Mouse (Mus musculus): ENCODE results near the gene Zfp978.
"Not testable (repeated sequence)": the region's sequence is repeated elsewhere in the genome, so short reads cannot be mapped to it uniquely, and the experiment has no call there.

Gene Zfp978

DNA sequence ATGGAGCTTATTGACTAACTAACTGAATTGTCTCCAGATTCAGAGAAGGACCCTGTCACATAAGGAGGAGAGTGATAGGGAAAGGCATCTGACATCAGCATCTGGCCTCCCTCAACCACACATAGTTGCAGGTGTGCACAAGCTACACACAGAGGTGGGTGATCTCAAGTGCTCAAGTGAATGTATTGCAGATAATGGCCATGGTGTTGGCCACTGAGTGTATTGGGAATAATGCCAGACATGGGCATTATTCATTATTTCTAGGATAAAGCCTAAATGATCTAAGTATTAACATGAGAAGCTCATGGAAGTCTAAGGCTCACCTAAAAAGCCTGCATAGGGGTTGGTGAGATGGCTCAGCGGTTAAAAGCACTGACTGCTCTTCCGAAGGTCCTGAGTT, 10.6 kb upstream of the Zfp978 start:
- not testable (repeated sequence) for DNase-seq (ENCODE audit: low spot score in 2 of 2)

GRCm38 (mm10) chr4:147351376-147351980, 9.6 kb upstream of the Zfp978 start:
- not testable (repeated sequence) for DNase-seq (ENCODE audit: low spot score in 2 of 2)

- DNase-seq (ENCODE audit: low spot score in 2 of 2) = not testable (repeated sequence)
Measured at GRCm38 (mm10) chr4:147353626-147354025, 7.5 kb upstream of the Zfp978 start.

GRCm38 (mm10) chr4:147356042-147356441, 5.1 kb upstream of the Zfp978 start:
- not testable (repeated sequence) for DNase-seq (ENCODE audit: low spot score in 2 of 2)

GRCm38 (mm10) chr4:147357195-147357594, 3.9 kb upstream of the Zfp978 start:
- DNase-seq (ENCODE audit: low spot score in 2 of 2) = not testable (repeated sequence)

- not testable (repeated sequence) for DNase-seq (ENCODE audit: low spot score in 2 of 2)
Measured at GRCm38 (mm10) chr4:147361872-147362271, 769 bp downstream of the Zfp978 start.

- not testable (repeated sequence) for DNase-seq (ENCODE audit: low spot score in 2 of 2)
Measured at GRCm38 (mm10) chr4:147369564-147369963, 8.5 kb downstream of the Zfp978 start.

DNA sequence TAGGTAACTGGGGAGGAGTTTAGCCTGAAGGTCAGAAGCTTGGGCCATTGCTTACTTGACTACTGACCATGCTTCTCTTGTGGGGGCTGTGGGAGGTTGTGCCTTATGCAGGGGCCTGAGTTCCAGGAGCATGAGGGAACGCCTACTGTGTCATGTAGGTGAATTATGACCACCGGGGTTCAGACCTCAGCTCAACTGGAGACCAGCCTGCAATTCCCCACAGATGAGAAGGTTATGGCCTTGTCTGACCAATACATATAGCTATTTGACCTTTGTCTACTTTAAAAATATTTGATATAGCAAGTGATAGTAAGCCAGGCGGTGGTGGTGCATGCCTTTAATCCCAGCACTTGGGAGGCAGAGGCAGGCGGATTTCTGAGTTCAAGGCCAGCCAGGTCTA, 22.1 kb downstream of the Zfp978 start:
- not testable (repeated sequence) for DNase-seq (ENCODE audit: low spot score in 2 of 2)

- not testable (repeated sequence) for DNase-seq (ENCODE audit: low spot score in 2 of 2)
Measured at GRCm38 (mm10) chr4:147397201-147397600, 36.1 kb downstream of the Zfp978 start.

DNA sequence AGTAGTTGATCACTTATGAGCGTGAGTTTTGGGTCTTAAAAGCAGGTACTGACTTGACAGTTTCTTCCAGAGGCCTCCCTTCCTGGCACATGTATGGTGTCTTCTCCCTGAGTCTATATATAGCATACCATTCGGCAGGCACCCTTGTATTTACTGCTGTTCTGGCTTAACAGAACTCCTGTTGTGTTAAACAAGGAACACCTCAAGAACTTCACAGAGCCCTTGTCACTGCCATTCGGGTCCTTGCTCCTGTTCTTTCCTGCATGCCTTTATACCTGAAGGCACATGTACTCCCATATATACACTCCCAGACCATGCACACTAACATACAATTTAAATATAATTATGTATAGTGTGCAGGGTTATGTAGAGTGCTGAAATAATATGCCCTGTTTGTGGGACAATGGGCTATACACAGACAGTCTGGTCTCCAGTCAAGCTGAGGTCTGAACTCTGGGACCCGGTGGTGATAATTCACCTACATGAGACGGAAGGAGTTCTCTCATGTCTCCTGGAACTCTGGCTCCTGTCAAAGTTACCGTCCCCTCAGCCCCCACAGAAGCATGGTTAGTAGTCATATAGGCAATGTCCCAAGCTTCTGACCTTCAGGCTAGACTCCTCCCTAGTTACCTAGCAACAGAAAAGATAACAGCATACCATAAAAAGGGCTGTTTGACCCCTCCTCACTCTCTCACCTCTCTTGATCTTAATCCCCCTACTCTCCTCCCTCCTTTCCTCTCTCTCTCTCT, 37.0 kb downstream of the Zfp978 start:
- not testable (repeated sequence) for DNase-seq (ENCODE audit: low spot score in 2 of 2)

GRCm38 (mm10) chr4:147398741-147399140, 37.6 kb downstream of the Zfp978 start:
- not testable (repeated sequence) for DNase-seq (ENCODE audit: low spot score in 2 of 2)

- DNase-seq (ENCODE audit: low spot score in 2 of 2) = not testable (repeated sequence)
Measured at GRCm38 (mm10) chr4:147399505-147399904, 38.4 kb downstream of the Zfp978 start.

DNA sequence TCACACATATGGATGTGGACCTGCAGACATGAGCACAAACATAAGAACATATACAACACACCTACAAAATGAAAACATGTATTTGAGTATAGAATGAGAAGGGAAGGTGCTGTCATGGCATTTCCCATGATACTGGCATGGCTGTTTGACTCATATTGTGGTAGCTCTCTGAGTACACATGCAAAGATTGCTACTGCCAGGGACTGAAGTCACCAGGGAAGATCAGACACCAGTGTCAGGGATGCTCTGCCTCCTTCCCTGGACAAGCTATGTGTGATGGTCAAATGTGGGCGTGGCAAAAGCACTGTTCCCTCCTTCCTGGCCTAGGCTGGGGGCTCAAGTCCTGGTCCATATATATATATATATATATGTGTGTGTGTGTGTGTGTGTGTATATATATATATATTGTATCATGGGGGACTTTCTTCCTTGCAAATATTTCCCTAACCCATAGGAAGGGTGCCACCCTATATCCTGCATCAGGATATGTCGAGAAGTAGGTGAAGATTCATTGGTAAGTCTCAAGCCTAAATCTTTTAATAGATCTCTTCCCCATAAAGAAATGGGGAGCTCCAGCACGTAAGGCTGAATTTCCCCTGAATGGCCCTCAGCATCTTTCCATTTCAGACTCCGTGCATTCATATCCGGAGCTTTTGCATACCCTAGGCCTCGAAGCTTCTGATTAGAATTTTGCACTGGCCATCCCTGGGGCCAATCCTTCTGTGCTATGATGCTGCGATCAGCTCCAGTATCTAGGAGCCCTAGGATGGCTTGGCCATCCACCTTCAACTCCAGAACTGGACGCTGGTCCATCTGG, 39.1 kb downstream of the Zfp978 start:
- not testable (repeated sequence) for DNase-seq (ENCODE audit: low spot score in 2 of 2)

- not testable (repeated sequence) for DNase-seq (ENCODE audit: low spot score in 2 of 2)
Measured at GRCm38 (mm10) chr4:147400848-147401715, 40.0 kb downstream of the Zfp978 start.

DNA sequence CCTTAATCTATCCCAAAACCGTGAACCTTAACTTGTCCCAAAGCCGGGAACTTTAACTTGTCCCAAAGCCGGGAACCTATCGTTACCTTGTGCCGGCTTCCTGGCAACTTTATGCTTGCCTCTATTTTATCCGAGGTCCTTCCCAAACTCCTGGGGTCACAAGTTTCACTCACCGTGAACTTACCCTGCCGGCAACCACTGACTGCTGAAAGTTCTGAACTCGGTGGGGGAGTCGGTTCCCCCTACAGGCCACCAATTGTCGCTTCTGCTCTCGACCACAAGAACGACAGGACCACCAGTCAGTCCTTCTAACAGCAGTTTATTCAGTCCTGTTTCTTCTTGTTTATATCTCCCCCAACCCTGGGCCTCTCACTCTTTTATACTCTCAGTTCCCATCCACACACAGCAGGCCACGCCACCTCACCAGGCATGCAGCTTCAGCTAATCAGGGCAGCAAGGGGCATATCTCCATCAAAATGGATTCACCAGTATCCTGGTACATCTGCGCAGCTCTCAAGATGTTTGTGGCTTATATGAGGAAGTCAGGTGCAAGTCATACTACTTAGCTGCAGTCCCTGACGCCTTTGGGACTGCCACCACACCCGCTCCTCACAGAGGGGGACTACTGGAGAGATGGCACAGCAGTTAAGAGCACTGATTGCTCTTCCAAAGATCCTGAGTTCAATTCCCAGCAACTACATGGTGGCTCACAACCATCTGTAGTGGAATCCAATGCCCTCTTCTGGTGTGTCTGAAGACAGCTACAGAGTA, 40.8 kb downstream of the Zfp978 start:
- not testable (repeated sequence) for DNase-seq (ENCODE audit: low spot score in 2 of 2)

- not testable (repeated sequence) for DNase-seq (ENCODE audit: low spot score in 2 of 2)
Measured at GRCm38 (mm10) chr4:147402507-147402890, 41.4 kb downstream of the Zfp978 start.

DNA sequence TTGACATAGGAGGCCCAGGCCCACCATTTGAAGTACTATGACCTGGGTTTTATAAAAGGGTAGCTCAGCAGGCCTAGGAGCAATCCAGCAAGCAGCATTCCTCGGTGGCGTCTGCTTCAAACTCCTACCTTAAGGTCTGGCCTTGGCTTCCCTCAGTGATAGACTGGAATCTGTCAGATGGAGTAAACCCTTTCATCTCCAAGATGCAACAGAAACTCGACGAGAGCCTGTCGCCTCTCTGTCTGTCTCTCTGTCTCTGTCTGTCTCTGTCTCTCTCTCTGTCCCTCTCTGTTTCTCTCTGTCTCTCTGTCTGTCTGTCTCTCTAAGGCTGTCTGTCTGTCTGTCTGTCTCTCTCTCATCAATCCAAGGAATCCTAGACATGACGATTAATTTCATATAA, 42.4 kb downstream of the Zfp978 start:
- not testable (repeated sequence) for DNase-seq (ENCODE audit: low spot score in 2 of 2)

DNA sequence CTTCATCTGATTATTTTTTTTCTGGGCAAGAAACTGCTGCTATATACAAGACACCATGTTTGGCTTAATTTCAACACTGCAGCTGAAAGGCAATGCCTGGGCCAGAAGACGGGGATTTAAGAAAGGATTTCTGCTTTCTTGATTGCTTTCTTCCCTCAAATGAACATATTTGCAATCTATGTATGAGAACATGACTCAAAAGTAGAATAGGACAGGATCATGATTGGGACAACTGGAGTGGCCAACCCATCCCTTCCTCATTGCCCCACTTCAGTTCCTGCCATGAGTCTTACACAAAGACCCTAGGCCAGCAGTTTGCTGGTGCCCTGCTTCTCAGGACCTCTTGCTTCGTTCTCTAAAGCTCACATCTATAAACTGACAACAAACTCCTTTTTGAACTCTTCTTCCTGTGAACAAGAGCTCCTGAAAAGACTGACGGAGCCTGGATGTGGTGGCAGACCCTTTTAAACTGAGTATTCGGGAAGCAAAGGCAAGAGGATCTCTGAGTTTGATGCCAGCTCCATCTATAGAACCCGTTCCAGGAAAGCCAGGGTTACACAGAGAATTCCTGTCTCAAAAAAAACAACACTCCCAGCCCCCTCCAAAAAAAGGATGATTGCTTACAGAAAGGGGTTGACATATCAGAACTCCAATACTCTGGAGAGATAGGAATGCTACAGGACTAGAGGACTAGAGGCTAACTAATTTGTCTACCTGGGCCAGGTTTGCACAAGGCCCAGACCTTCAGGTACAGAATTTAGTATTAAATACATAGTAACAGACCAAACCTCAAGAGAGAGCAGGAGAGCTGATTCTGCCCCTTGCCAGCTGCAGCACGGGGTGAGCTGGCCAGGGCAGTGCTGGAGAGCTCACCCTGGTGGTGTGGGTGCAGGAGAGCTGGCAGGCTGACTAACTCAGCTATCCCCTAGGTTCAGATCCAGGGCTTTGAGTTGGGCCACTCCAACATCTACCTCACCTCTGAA, 43.1 kb downstream of the Zfp978 start:
- DNase-seq (ENCODE audit: low spot score in 2 of 2) = not testable (repeated sequence)

DNA sequence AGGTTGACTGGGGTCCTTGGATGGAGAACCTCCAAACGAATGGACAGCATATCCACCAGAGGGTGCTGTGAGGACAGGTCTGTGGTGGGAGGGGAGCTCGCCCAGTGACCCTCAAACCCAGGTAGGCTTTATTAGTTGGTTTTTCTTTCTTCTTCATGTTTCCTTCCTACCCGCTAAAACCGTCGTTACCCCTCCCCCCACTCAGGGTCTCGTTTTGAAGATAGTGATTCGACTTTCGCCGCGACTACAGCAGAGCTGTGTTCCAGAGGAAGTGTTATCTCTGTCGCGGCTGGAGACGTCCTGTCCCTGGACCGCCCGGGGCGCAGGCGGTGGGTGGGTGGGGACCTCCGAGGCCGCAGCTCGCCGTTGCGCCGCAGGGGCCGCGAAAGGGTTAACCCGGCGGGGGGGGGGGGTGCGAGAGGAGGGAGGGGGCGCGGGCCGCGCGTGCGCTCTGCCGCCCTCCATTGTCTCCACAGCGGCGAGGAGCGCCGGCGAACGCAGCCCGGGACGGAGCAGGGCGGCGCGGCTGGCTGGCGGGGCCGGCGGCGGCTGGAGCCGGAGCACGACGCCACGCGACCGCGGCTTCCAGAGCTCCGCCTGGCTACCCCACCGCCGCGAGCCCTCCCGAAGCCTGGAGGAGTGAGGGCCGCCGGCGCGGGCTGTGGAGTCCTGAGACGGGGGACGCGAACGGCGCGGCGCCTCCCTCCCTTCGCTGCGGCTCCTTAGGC, 45.8 kb downstream of the Zfp978 start:
- peak in 1 of 2 experiments; percentile 34 for DNase-seq (ENCODE audit: low spot score in 2 of 2)

All from right cerebral cortex, postnatal 10 days (tissue).